Comparison of ENCODE assay signal across 8 mouse cellular contexts in the genomic region with DNA sequence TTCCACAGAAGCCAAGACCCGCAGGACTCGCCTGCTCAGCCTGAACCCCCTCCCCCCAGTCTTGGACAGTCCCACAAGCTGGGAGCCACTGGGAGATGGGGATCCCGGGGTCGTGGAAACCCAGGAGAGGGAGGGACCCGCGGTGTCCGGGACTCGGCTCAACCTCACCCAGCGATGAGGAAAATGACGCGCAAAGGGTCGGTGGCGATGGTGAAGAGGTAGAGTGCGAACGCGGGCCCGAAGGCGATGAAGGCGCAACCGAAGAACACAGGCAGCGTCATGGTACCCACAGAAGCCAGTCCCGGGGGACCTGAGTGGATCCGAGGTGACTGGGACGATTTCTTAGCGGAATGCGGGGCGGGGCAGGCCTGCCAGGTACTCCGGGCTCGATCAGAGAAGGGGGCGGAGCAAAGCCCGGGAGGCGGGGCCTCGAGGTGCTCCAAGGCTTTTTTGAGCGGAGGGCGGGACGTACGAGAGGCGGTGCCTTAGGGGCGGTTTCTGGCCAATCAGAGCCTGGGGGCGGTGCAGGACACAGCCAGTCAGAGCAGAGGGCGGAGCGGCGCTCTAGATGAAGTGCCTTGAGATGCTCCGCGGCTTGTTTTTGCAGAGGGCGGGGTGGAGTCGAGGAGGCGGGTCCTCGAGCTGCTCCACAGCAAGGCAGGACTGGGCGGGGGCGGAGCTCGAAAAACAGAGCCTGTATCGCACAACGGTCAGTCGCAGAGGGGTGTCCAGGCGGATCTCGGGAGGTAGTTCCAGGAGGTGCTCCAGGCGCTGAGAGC. TPM values are rescaled to one million over a fixed set of nuclear protein-coding genes. Genes with fewer than 3 reads are reported as not detected.
A peak's percentile ranks its signal among the peaks of the same experiment; 100 is the strongest.
DNase-seq lines count a peak whose midpoint lies in the region; ATAC-seq and TF ChIP-seq lines count a peak whose summit lies in the region.

Gene Aph1c (minus strand): TSS at position 409 of the 779 bp plus-strand sequence.

- peak; percentile 100 for ATAC-seq in heart, embryonic 11.5 days (replicated peaks; ENCODE audit: insufficient number of reproducible peaks, low FRiP score, low TSS enrichment)
- ATAC-seq in kidney, embryonic 16.5 days (ENCODE audit: low FRiP score, low TSS enrichment): peak; percentile 99

- no peak within 1 kb of the TSS for H3K27ac ChIP-seq in heart, embryonic 11.5 days (ENCODE audit: low read depth, low read length)
- H3K27ac ChIP-seq in kidney, embryonic 16.5 days (ENCODE audit: low read length): no peak within 1 kb of the TSS
- no peak within 1 kb of the TSS for H3K27ac ChIP-seq in liver, adult 2 months (replicated peaks; ENCODE audit: insufficient read depth, low read depth, low read length)

- peaks cover 25% of the 10 kb centered on the region for H3K4me1 ChIP-seq in erythroblast, embryonic 14.5 days (ENCODE audit: control insufficient read depth)
- peaks cover 3% of the 10 kb centered on the region; the same call in 1 of the 2 replicates for H3K4me1 ChIP-seq in heart, embryonic 11.5 days (ENCODE audit: control insufficient read depth, insufficient read depth, low read length)
- H3K4me1 ChIP-seq in kidney, embryonic 16.5 days (ENCODE audit: insufficient read depth, low read length): peaks cover 15% of the 10 kb centered on the region; the same call in 1 of the 2 replicates
- H3K4me1 ChIP-seq in liver, adult 2 months (ENCODE audit: control insufficient read depth, insufficient read depth, low read length): no peaks in the 10 kb centered on the region; the same call in 1 of the 2 replicates

- 0 out of 2 replicates have a peak, but pooled peaks have one; percentile 13 for TF ChIP-seq POLR2A in brain, embryonic 14.5 days (IDR thresholded peaks at IDR 0.05; ENCODE audit: borderline replicate concordance, extremely low read depth, insufficient read depth, insufficient read length, poor library complexity, severe bottlenecking)
- TF ChIP-seq POLR2A in liver, adult 2 months (IDR thresholded peaks at IDR 0.05; ENCODE audit: extremely low read depth, insufficient read depth, low read length): peak; percentile 71
- peak; percentile 54 for TF ChIP-seq POLR2A in myocyte (IDR thresholded peaks at IDR 0.05; ENCODE audit: insufficient read length, low read depth)

- H3K79me2 ChIP-seq in C2C12 (ENCODE audit: control insufficient read depth, insufficient read depth) (no peaks in the 10 kb centered on the region), myocyte (ENCODE audit: control insufficient read depth, insufficient read depth) (no peaks in the 10 kb centered on the region)
- no peaks in the 10 kb centered on the region for H3K79me2 ChIP-seq in liver, adult 2 months (ENCODE audit: control insufficient read depth, insufficient read depth, low read length)

- DNase-seq in brain, embryonic 14.5 days (ENCODE audit: low read depth): peak; percentile 100
- DNase-seq in liver, adult 2 months (ENCODE audit: extremely low read depth, low read depth, low spot score): peak; percentile 95
- peak; percentile 99 for DNase-seq in splenic B cell, adult 2 months (ENCODE audit: low read depth, low spot score)

- H3ac ChIP-seq in C2C12 (ENCODE audit: control insufficient read depth, insufficient read length, low read depth) (peak within 1 kb of the TSS; percentile 5), myocyte (ENCODE audit: control insufficient read depth, insufficient read length) (peak within 1 kb of the TSS; percentile 17)

- H3K27me3 ChIP-seq in C2C12 (ENCODE audit: control insufficient read depth, insufficient read depth, insufficient read length) (no peaks in the 10 kb centered on the region), myocyte (ENCODE audit: control insufficient read depth, insufficient read depth, insufficient read length) (no peaks in the 10 kb centered on the region)
- peaks cover 2% of the 10 kb centered on the region; the same call in 1 of the 2 replicates for H3K27me3 ChIP-seq in erythroblast, embryonic 14.5 days (ENCODE audit: control insufficient read depth)
- peaks cover 5% of the 10 kb centered on the region; the same call in 1 of the 2 replicates for H3K27me3 ChIP-seq in heart, embryonic 11.5 days (ENCODE audit: control insufficient read depth, insufficient read depth, low read length)
- H3K27me3 ChIP-seq in kidney, embryonic 16.5 days (ENCODE audit: insufficient read depth, low read length): 0 out of 2 replicates have a peak, but pooled peaks cover 6% of the 10 kb centered on the region
- no peaks in the 10 kb centered on the region for H3K27me3 ChIP-seq in liver, adult 2 months (ENCODE audit: control insufficient read depth, insufficient read depth, low read length)
- no peaks in the 10 kb centered on the region for H3K27me3 ChIP-seq in splenic B cell, adult 2 months (ENCODE audit: control insufficient read depth, insufficient read depth, low read length, poor library complexity, severe bottlenecking)

- whole genome bisulfite sequencing in heart, embryonic 11.5 days (ENCODE audit: insufficient replicate concordance): 1% methylated on average over 58 of the region's 58 CpGs
- WGBS in kidney, embryonic 16.5 days: under 1% methylated on average over 58 of the region's 58 CpGs
- 1% methylated on average over 58 of the region's 58 CpGs for WGBS in liver, adult 2 months

- H3K36me3 ChIP-seq in C2C12 (ENCODE audit: control insufficient read depth, insufficient read depth) (no peaks in the 10 kb centered on the region), myocyte (ENCODE audit: control insufficient read depth, insufficient read depth) (no peaks in the 10 kb centered on the region)
- H3K36me3 ChIP-seq in erythroblast, embryonic 14.5 days (ENCODE audit: control insufficient read depth): peaks cover 14% of the 10 kb centered on the region
- H3K36me3 ChIP-seq in heart, embryonic 11.5 days (ENCODE audit: control insufficient read depth, insufficient read depth, low read length): no peaks in the 10 kb centered on the region
- no peaks in the 10 kb centered on the region for H3K36me3 ChIP-seq in kidney, embryonic 16.5 days (ENCODE audit: insufficient read depth, low read length)
- no peaks in the 10 kb centered on the region for H3K36me3 ChIP-seq in liver, adult 2 months (ENCODE audit: control insufficient read depth, insufficient read depth, low read length)
- H3K36me3 ChIP-seq in splenic B cell, adult 2 months (ENCODE audit: control insufficient read depth, insufficient read depth, low read length, poor library complexity, severe bottlenecking): no peaks in the 10 kb centered on the region

- peak within 1 kb of the TSS; percentile 96 for H3K4me2 ChIP-seq in heart, embryonic 11.5 days
- H3K4me2 ChIP-seq in kidney, embryonic 16.5 days (replicated peaks; ENCODE audit: low read depth, low read length): peak within 1 kb of the TSS; percentile 97
- H3K4me2 ChIP-seq in myocyte (ENCODE audit: low read depth): peak within 1 kb of the TSS; percentile 86

- H3K9me3 ChIP-seq in erythroblast, embryonic 14.5 days (ENCODE audit: control insufficient read depth, low read length): no peaks in the 10 kb centered on the region
- no peaks in the 10 kb centered on the region for H3K9me3 ChIP-seq in heart, embryonic 11.5 days (replicated peaks; ENCODE audit: control insufficient read depth, low read length)
- H3K9me3 ChIP-seq in kidney, embryonic 16.5 days (ENCODE audit: low read length): no peaks in the 10 kb centered on the region

- no peak for TF ChIP-seq CTCF in C2C12 (IDR thresholded peaks at IDR 0.05; ENCODE audit: control insufficient read depth, insufficient read depth, insufficient read length)
- no peak for TF ChIP-seq CTCF in brain, embryonic 14.5 days (IDR thresholded peaks at IDR 0.05; ENCODE audit: borderline replicate concordance, extremely low read depth, insufficient read depth, insufficient read length)
- no peak for TF ChIP-seq CTCF in liver, adult 2 months (IDR thresholded peaks at IDR 0.05; ENCODE audit: low read depth, low read length)

- H3K4me3 ChIP-seq in C2C12 (ENCODE audit: insufficient read depth, poor library complexity, severe bottlenecking): peak within 1 kb of the TSS; percentile 26
- peak within 1 kb of the TSS; percentile 72 for H3K4me3 ChIP-seq in erythroblast, embryonic 14.5 days (replicated peaks)
- H3K4me3 ChIP-seq in heart, embryonic 11.5 days (ENCODE audit: low read depth, low read length): peak within 1 kb of the TSS; percentile 60
- peak within 1 kb of the TSS; percentile 63 for H3K4me3 ChIP-seq in kidney, embryonic 16.5 days (ENCODE audit: low read length)
- H3K4me3 ChIP-seq in liver, adult 2 months (ENCODE audit: insufficient read depth, low read depth, low read length): peak within 1 kb of the TSS; percentile 72
- peak within 1 kb of the TSS; percentile 47 for H3K4me3 ChIP-seq in myocyte

- peak within 1 kb of the TSS; percentile 39; the same call in 1 of the 2 replicates for H3K9ac ChIP-seq in heart, embryonic 11.5 days (ENCODE audit: low read depth, low read length)
- peak within 1 kb of the TSS; percentile 63 for H3K9ac ChIP-seq in kidney, embryonic 16.5 days (replicated peaks; ENCODE audit: low read length)
- peak within 1 kb of the TSS; percentile 61 for H3K9ac ChIP-seq in liver, adult 2 months (ENCODE audit: low read depth, low read length)

- H3K79me3 ChIP-seq in C2C12 (ENCODE audit: low read depth): no peaks in the 10 kb centered on the region

TF ChIP-seq in C2C12, 6 proteins besides CTCF, POLR2A, EP300 and RAD21:
- no peak for TF ChIP-seq CEBPB (IDR thresholded peaks at IDR 0.05; ENCODE audit: low read depth)
- TF ChIP-seq USF1 (IDR thresholded peaks at IDR 0.05; ENCODE audit: low read depth): no peak
- TF ChIP-seq MAX (IDR thresholded peaks at IDR 0.05): no peak
- TF ChIP-seq MYOG (IDR thresholded peaks at IDR 0.05; ENCODE audit: control insufficient read depth, extremely low read depth, insufficient read length): no peak
TF ChIP-seq in C2C12: peak in this region for 0.

TF ChIP-seq in myocyte, 11 proteins besides CTCF, POLR2A, EP300 and RAD21 (continues in another document):
- peak; percentile 51 for TF ChIP-seq E2F4 (IDR thresholded peaks at IDR 0.05; ENCODE audit: insufficient read depth)
- TF ChIP-seq TCF3 (IDR thresholded peaks at IDR 0.05; ENCODE audit: insufficient read length, low read depth): no peak
- TF ChIP-seq CEBPB (IDR thresholded peaks at IDR 0.05; ENCODE audit: insufficient read depth, poor library complexity, severe bottlenecking): no peak
- TF ChIP-seq POLR2AphosphoS2 (IDR thresholded peaks at IDR 0.05; ENCODE audit: insufficient read length, low read depth): no peak
- TF ChIP-seq TCF12 (IDR thresholded peaks at IDR 0.05; ENCODE audit: insufficient read depth, poor library complexity, severe bottlenecking): no peak
- no peak for TF ChIP-seq MAX (IDR thresholded peaks at IDR 0.05; ENCODE audit: low read depth)
- peak in 1 of 3 experiments; percentile 6 for TF ChIP-seq MYOD1 (IDR thresholded peaks at IDR 0.05; ENCODE audit: control insufficient read depth in 1 of 3, insufficient read length in 2 of 3, low read depth in 2 of 3)

RNA-seq across cellular contexts. Expression of gene Aph1c, which starts in this region (rescaled TPM):
- polyA plus RNA-seq in C2C12 (2012; fragmentation: generic; extraction: Trizol) (0.49 TPM), myocyte (2012; fragmentation: generic; extraction: Trizol) (2.7 TPM)
- 1.6 and 2.3 TPM in 2 replicates for polyA plus RNA-seq in brain, embryonic 14.5 days (2012; rRNA removed)
- 0.01 TPM in 1 of 2 replicates, not detected in the other for polyA plus RNA-seq in erythroblast, embryonic 14.5 days (2012)
- 0.34 and 1.1 TPM in 2 replicates for polyA plus RNA-seq in heart, embryonic 11.5 days (2014; fragmentation: Nextera tagmentation; extraction: Ambion mirVana)
- polyA plus RNA-seq in kidney, embryonic 16.5 days (2015; fragmentation: Nextera tagmentation; extraction: Ambion mirVana): 11.5 and 11.7 TPM in 2 replicates
- 0.65 and 1.5 TPM in 2 replicates for total RNA-seq in liver, adult 2 months (2014; rRNA removed)
- 0.43 and 0.97 TPM in 2 replicates for polyA plus RNA-seq in liver, adult 2 months (2012; rRNA removed)

Comparison
In these comparisons a context has a peak if more than half of its experiments do, and no peak if none do; other contexts are left out.
1. POLR2A ChIP-seq: peak in every context shown above with its lines; median percentile 71 in liver, adult 2 months; 54 in myocyte; 13 in brain, embryonic 14.5 days.